Mouse (Mus musculus) embryonic fibroblast, embryonic 13.5 days (primary cell): ENCODE data around the gene Efna1.

ENCODE experiments used
- CTCF ChIP-seq: IDR thresholded peaks from 2 replicates; pipeline ENCODE4 v1.5.1; 2011; ENCODE audit warnings: mild to moderate bottlenecking, control low read depth, low read length, moderate library complexity, borderline replicate concordance; ENCODE audit not compliant: insufficient read depth
- POLR2A ChIP-seq: IDR thresholded peaks from 2 replicates; pipeline ENCODE4 v1.6.1; 2011; ENCODE audit warnings: low read depth, mild to moderate bottlenecking, control low read depth, low read length, moderate library complexity

GRCm38 (mm10) chr3:89291874-89292273 lies 10.9 kb upstream of the Efna1 start:
- TF ChIP-seq CTCF (no peak), POLR2A (no peak)
